Mouse (Mus musculus) gastrocnemius, postnatal 14 days (tissue): ENCODE measurements around the gene Wwox. TPM values are rescaled to one million over a fixed set of nuclear protein-coding genes. Genes with fewer than 3 reads are reported as not detected.

Source experiments
- DNase-seq: peaks from one replicate; pipeline ENCODE4 v3.0.0; 2021; ENCODE audit warnings: mixed read lengths
- intact Hi-C: fragments of 180-260 bp; cut with DNase I; formaldehyde crosslinking; loops from one replicate; pipeline ENCODE4 v1.15.1; 2025; ENCODE audit warnings: low total_unique reads
- total RNA-seq, 2 experiments: library from RNA; stranded (reverse); gene quantifications; 2 replicates each; pipeline ENCODE4 v1.2.3; 2021

Gene Wwox
- total RNA-seq, 2 experiments from 2014 or later, result 7.2 to 7.8 TPM

DNA sequence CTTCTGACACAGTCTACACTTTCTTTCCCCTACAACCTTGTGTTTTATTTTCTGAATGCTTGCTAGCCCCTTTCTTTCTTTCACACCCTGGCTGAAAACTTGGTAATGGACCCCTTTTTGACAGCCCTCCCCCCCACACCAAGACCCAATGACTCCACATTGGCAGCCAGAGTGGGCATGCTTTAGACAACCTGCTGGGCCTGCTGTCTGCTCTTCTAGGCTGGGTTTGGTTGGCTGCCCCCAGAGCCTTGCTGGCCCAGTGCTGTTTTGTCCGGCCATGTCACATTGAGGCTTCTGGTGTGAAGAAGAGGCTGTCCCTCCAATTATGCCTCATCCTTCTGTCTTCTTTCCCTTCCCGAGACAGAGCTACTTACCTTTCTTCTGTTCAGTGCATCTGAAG is 83.6 kb downstream of the Wwox start:
- no peak for DNase-seq
- intact Hi-C loops, result no loop called here

DNA sequence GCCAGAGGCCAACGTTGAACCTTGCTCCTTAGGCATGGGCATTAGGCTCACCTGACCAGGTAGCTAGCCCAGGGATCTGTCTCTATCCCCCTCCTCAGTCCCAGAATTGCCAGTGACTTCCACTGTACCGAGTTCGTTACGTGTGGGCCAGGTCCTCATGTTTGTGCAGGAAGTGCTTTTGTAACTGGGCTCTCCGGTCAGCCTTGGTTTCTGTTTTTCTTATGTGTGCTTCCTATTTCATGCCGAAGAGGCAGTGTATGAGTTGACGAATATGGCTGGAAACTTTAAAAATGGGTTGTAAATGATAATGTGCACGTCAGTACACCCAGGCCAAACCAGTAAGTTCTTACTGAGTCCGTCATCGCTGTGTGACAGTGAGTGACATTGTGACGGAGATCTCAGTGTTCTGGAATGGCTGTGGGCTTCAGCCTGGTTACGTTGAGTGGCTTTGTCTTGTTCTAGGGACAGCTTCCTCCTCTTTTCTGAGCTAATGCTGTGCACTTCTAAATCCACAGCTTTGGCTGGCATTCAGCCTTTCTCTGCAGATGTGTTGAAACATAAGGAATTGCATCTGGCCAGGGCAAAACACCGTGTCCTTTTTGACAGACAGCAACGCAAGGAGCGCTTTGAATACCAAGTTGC is 87.3 kb downstream of the Wwox start:
- DNase-seq, result no peak
- intact Hi-C loops, result no loop called here

DNA sequence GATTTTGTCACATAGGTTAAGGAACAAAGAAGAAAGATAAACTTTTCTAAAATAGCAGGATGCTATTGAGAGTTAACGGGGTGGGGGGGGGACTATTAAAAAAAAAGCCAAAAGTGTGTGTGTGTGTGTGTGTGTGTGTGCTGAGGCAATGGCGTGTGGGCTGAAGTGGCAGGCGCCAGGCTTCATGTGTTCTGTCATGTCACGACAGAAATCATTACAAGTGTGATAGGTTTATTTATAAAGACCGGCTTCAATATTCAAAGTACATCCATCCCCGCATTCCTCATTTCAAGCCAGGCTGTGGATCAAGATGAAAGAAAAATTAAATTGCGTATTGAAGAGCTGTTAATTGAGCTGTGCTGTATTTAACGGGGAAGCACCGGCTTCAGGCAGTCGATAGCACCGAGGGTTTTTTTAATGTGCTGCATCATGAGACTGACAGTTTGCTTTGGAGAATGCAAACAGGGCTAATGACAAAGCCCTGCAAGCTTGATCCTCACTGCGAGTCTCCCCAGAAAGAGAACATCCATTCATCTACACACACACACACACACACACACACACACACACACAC is 88.3 kb downstream of the Wwox start:
- intact Hi-C loops, result no loop called here
- no peak for DNase-seq

DNA sequence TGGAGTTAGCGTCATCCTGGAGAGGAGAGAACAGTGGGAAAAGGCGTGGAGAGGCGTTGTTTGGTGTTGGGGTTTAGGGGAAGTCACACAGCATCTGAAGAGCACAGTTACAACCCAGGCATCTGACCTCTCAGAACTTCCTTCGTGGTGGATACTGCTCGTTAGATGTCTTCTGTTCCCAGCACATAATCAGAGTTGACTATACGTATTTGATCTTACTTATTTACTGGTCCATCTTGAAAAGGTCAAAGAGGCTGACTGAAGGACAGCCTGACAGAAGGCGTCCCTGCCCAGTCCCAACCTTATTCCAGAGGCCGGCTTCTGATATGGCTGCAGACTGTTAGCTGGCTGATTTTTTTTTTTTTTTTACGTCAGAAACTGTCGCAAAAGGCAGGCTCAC is 90.1 kb downstream of the Wwox start:
- intact Hi-C loops, result no loop called here

DNA sequence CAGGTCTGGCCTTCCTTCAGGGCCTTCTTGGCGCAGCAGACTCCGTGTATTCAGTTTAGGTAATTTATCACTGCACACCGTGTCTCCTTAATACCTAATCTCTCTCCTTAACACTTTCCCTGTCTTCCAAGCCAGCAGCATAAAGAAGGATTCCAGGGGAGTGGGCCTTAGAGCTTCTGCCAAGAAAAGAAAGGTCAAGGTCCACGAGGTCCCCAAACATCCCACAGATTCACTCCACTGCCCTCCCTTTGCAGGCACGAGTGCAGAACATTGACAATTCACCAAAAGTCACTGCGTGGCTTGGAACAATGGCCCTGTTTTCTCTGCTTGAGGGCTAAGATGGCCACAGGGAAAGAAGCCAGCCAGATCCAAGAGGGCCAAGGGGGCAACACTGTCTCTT is 96.7 kb downstream of the Wwox start:
- intact Hi-C loops, result loop anchor here (5.0 to 10.0 kb wide), 2 partner anchors 231 to 1179 kb away; no protein-coding TSS in a partner anchor
- DNase-seq, result no peak

More for the DNA sequence above, 90.1 kb downstream of the Wwox start:
- no peak for DNase-seq

DNA sequence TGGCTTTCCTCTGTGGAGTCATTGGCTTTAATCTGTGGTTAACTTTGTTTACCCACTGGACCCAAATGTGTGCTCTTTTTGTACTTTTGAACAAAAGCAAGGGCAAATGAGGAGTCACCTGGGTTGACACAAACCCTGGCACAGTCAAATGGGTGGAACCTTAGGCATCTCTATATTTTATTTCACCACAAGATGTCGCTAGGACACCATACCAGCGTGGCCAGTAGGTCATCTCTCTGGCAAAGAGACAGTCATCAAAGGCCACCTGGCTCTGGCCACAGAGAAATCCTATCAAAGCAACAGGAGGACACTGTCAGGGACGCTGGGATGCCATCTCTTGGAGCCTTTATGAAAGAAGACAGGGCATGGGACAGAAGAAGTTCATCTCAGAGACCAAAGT is 101.7 kb downstream of the Wwox start:
- intact Hi-C loops, result loop anchor here (5.0 to 10.0 kb wide), 2 partner anchors 174 to 426 kb away; no protein-coding TSS in a partner anchor
- DNase-seq, result peak; percentile 25

DNA sequence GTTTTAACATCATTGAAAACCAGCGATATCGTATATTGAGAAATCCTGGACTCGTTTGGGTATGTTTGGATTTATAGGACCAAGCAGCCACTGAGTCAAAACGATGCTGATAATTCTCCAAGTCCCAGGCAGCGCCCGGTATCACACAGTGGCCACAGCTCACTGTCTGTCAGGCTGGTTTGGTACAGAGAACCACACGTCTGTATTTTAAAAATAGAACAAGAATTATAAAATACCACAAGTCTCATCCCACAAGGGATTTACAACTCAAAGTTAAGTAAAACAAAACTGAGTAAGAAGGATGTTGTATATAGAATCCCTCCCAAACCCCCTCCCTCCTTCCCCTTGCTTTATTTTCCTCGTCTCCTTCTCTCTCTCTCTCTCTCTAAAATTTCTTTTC is 108.9 kb downstream of the Wwox start:
- intact Hi-C loops, result loop anchor here (10.0 kb wide), 1 partner anchor 166 kb away; no protein-coding TSS in a partner anchor
- no peak for DNase-seq

DNA sequence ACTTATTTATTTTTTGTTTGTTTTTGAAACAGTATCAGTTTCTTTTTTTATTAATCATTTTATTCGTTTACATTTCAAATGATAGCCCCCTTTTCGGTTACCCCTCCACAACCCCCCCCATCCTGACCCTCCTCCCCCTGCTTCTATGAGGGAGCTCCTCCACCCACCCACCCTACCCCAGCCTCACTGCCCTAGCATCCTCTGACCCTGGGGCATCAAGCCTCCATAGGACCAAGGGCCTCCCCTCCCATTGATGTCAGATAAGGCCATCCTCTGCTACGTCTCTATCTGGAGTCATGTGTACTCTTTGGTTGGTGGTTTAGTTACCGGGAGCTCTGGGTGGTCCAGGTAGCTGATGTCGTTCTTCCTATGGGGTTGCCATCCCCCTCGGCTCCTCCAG is 109.4 kb downstream of the Wwox start:
- intact Hi-C loops, result loop anchor here (10.0 kb wide), 1 partner anchor 166 kb away; no protein-coding TSS in a partner anchor
- no peak for DNase-seq

DNA sequence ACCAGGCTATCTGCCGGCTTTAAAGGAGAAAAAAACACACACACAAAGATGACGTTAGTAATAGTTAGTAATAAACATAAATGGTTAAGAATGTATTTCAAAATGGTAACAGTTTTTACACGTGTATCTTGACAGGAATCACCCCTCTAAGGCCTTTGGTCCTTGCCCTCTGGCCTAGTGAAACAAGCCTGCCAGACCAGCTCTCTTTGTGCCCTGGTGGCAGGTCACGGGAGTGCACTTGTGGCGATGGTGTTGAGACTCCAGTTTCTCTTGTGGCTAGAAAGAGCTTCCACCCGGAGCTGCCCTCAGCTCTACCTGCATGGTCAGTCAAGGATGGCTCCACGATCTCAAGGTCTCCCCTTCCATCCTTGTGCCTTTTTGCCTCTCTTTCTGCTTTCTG is 110.6 kb downstream of the Wwox start:
- DNase-seq, result no peak
- intact Hi-C loops, result no loop called here

DNA sequence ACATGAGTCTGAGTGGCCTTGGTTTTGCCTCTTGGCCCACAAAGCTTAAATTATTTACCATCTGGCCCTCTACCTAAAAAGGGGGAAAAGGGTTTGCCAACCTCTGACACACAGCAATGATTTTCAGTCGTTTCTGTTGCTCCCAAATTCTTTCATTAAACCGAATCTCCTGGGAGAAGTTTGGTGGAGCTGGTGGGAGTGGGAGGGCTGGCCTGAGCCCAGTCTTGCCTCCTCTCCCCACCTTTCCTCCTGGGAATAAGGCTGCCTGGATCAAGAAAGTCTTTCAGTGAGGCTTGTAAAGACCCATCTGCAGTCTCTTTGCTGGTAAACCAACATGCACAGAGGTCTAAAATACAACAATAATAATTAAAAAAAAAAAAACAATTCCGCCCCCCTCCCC is 113.2 kb downstream of the Wwox start:
- DNase-seq, result no peak
- intact Hi-C loops, result no loop called here

DNA sequence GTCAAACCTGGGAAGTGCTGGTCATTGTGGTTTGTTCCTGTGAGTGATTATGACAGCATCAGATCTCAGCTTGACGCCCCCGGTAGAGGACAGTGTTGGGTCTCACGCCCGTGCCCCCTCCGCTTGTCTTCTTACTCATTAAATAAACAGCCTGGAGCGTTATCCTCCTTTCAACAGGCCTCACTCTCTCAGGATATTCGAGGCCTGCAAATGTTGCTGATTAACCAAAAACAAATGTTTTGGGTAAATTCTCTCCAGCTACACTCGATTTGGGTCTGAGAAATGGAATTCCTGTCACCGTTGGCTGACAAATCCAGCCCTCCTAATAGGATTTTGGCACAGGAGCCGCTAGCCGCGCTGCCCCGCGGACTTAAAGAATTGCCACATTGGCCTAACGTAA is 115.5 kb downstream of the Wwox start:
- DNase-seq, result no peak
- intact Hi-C loops, result no loop called here

DNA sequence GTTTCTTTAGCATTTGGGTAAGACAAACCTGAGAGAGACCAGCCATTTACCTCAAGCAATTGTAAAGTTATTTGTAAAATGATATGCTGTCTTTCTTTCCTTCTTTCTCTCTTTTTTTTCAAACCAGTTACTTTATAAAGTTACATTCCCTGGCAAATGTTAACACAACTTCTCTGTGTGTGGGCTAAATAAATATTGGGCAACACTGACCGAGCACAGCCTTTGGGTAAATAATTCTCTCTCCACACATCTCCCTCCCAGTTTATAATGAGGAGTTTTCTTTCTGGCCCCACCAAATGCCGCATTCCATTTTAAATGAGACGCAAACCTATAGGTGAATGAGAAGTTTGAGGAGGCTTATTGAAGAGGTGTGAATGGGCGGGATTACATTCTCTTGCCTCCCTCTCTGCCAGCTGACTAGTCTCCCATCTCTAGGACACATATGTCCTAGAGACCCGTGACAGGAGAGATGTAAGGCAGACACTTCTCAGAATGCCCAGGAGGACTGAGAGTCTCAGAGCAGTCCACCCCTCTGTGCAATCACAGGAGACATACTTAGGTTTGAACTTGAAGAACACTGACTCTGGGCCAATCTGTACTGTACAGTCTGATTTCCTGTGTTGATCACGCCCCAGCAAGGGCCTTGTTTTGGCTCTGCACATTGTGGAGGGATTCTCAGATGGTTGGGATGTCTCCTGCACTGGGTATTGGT is 116.2 kb downstream of the Wwox start:
- intact Hi-C loops, result no loop called here
- no peak for DNase-seq

DNA sequence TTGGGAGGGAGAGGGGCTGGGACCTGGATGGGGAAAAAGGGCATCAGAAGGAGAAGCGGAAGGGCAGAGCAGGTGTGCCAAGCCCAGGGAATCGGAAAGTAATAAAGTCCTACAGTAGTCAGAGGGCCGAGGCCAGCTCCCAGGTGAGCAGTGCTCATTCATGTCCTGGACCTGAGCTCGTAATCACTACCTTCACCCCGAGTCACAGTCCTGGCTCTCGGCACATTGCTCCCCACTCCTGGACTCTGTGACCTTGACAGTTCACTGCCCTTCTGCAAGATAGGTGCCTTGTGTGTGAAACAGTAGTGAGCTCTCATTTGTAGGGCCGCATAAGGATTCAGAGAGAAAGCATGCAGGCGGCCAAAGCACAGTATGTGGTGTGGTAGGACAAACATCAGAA is 121.7 kb downstream of the Wwox start:
- intact Hi-C loops, result no loop called here
- DNase-seq, result no peak

DNA sequence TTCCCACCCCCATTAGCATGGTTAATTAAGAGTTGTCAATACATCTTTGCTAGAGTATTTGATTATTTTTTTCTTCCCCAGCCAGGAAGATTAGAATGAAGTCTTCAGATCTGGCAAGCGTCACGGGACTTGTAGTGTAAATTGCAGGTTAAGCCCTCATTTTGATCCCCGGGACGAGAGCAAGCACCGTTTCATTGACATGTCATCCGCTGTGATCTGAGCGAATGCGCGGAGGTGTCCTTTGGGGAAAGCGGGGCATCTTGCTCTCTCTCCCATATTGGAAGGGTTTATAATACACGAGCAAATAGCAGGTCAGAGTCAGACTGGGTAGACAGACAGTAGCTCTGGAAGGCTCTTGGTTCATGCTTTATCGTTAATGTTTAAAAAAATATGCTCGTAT is 123.0 kb downstream of the Wwox start:
- DNase-seq, result no peak
- intact Hi-C loops, result no loop called here

DNA sequence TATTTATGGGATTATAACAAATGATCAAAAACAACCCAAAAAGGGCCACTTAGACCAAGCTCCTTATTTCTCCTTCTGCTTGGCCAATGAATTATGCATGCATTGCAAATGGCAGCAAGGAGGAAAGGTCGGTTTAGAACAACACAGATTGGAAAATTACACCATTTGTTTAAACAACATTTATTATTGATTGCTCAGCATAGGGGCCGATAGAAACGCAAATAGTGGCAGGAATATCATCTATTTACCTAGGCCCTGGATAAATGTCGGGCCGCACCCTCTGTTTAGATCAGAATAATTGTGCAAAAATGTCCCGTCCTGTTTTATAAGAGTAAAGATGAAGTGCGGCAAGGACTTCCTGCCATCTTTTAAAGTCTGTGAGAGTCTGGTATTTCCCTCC is 123.9 kb downstream of the Wwox start:
- no peak for DNase-seq
- intact Hi-C loops, result no loop called here

DNA sequence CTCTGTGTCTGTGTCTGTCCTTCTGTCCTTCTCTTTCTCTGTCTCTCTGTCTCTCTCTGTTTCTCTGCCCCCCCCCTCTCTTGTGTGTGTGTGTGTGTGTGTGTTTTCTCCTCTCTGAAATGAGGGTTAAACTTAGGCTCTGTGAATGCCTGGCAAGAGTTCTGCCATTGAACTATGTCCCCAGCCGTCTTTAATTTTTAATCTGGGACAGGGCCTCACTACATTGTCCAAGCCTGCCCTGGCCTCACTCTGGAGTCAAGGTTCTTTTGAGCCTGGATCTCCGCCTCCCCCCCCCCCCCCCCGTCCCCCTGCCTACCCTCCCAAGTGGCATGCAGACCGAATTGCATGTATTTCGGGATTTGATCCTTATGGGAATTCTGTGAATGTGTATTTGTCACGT is 124.6 kb downstream of the Wwox start:
- intact Hi-C loops, result no loop called here
- DNase-seq, result no peak

DNA sequence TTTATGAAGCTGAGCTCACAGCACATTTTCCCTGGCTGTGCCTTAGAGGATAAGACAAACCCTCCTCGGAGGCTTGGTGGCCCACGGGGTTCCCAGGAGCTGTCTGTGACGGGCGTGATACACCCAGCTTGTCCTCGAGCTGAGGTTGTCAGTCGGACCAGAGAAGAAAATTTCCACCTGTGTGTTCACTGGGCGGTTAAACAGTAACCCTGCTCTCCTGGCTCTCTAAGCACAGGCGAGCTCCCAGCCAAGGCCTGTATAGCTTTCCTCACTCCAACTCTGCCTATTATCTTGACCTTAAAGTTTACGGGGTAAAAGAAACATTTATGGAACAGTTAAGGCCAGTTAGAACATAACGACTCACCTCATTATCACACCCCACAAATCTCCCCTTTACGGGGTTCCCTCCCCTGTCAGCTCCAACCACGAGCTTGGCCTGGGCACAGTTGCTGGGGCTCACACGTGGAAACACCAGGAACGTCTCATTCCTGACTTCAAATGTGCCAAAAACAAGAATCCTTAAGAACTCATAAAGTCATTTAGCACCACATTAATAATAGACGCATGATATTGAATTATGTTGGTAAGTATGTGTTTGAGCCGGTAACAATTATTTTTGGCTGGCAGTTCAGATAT is 129.2 kb downstream of the Wwox start:
- intact Hi-C loops, result no loop called here
- no peak for DNase-seq

DNA sequence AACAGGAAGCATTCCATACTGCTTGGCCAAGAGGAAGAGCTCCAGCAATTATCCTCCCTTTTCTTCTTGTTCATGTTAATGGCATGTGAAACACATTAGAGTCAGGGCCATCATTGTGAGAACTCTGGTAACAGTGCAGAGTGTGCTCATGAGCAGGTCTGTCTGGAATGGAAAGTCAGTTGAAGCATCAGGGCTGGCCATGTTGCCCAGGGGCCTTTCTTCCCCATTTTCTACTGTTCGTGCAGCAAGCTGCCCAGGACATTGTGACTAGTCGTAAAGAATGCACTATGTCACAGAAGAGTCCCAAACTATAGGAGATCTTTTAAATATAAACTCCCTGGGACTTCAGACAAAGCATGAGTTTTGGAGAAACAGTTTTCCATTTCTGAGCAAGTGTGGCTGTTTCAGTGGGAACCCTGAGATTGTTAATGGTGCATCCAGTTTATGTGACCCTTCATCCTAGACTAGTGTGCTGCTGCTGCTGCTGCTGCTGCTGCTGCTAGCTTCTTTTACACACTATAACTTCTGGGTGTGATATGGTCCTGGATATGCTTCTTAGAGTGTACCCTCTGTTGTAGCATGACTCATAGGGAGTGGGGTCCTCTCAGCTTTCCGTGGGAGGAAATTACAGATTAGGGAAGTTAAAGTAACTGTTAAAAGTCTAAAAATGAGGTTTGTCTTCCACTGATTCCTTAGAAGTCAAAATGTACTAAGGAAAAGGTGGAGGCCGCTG is 133.7 kb downstream of the Wwox start:
- no peak for DNase-seq
- intact Hi-C loops, result no loop called here

DNA sequence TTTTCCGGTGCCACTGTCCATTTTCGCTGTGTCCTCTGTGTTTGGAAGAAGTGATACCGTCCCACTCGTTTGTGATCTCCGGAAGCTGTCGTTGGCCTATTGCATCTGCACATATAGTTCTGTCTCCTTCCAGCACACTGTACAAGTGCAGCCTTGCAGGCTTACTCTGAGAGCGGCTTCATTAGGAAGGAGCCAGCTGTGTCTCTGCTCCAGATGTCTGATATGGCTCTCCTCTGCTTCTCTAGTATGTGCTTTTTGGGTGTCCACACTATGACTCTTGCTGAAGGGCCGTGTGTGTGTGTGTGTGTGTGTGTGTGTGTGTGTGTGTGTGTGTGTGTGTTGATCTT is 134.3 kb downstream of the Wwox start:
- DNase-seq, result no peak

DNA sequence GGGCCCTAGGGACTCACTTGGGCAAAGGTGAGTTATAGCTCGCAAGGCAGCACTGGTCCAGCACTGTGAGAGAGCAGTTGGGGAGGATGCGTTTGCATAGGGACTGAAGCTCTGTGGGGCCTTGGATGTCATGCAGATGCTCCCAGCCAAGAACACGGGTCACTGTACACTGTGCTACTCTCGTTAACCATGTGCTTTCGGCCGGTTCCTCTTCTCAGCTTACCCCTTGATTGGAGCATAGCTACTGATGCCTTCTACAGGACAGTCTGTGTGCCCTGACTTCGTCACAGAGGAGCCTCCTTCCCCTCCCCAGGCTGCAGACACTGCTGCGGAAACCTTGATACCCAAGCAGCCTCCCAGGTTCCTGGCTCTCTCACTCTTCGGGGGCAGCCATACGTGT is 139.8 kb downstream of the Wwox start:
- intact Hi-C loops, result no loop called here
- no peak for DNase-seq

More for the DNA sequence above, 134.3 kb downstream of the Wwox start:
- intact Hi-C loops, result no loop called here
